Mouse (Mus musculus) heart, embryonic 11.5 days (tissue): Measurements from ENCODE around the gene Gabarapl2. TPM values are rescaled to one million over a fixed set of nuclear protein-coding genes. Genes with fewer than 3 reads are reported as not detected.

Experiments
- ATAC-seq: fragments of 200-750 bp; cut with Nextera tagmentation; replicated peaks from 2 replicates; pipeline ENCODE4 v1.8.0; 2017; ENCODE audit warnings: moderate library complexity; ENCODE audit not compliant: insufficient number of reproducible peaks, low FRiP score, low TSS enrichment
- H3K27ac ChIP-seq: fragments of 300-500 bp; sonication (generic); 2 replicates; pipeline ENCODE4 v1.5.1; 2014; ENCODE audit warnings: mild to moderate bottlenecking, low read depth, low read length
- H3K27me3 ChIP-seq: fragments of 300-500 bp; sonication (generic); 2 replicates; pipeline ENCODE4 v1.6.1; 2014; ENCODE audit warnings: mild to moderate bottlenecking, low read length, mixed read lengths; ENCODE audit not compliant: control insufficient read depth, insufficient read depth
- H3K36me3 ChIP-seq: fragments of 300-500 bp; sonication (generic); 2 replicates; pipeline ENCODE4 v1.6.1; 2014; ENCODE audit warnings: mild to moderate bottlenecking, low read length, moderate library complexity, mixed read lengths; ENCODE audit not compliant: control insufficient read depth, insufficient read depth
- H3K4me1 ChIP-seq: fragments of 300-500 bp; sonication (generic); 2 replicates; pipeline ENCODE4 v1.6.1; 2014; ENCODE audit warnings: low read length; ENCODE audit not compliant: control insufficient read depth, insufficient read depth
- H3K4me2 ChIP-seq: fragments of 300-500 bp; sonication (generic); 2 replicates; pipeline ENCODE4 v1.6.1; 2014; ENCODE audit warnings: mild to moderate bottlenecking, moderate library complexity
- H3K4me3 ChIP-seq: fragments of 300-500 bp; sonication (generic); 2 replicates; pipeline ENCODE4 v1.5.1; 2014; ENCODE audit warnings: low read depth, low read length
- H3K9ac ChIP-seq: fragments of 300-500 bp; sonication (generic); 2 replicates; pipeline ENCODE4 v1.6.1; 2014; ENCODE audit warnings: mild to moderate bottlenecking, low read depth, low read length, moderate library complexity
- H3K9me3 ChIP-seq: fragments of 300-500 bp; sonication (generic); replicated peaks from 2 replicates; pipeline ENCODE4 v1.6.1; 2016; ENCODE audit warnings: low read length; ENCODE audit not compliant: control insufficient read depth
- WGBS: fragments of 180-500 bp; shearing (Covaris S2); extraction: QIAGEN DNeasy Blood & Tissue Kit; methylation state at CpG from one replicate; pipeline ENCODE4 v1.1.7; 2014; ENCODE audit not compliant: insufficient replicate concordance; 5-methylcytosine and 5-hydroxymethylcytosine counted together
- polyA plus RNA-seq: library from polyadenylated mRNA; unstranded; fragments of >200 nt; fragmentation: Nextera tagmentation; extraction: Ambion mirVana; gene quantifications from 2 replicates; pipeline ENCODE4 v1.2.1, GENCODE M21; 2014

Gabarapl2 gene
- polyA plus RNA-seq, 1 experiment from 2014 or later = 177 TPM

DNA sequence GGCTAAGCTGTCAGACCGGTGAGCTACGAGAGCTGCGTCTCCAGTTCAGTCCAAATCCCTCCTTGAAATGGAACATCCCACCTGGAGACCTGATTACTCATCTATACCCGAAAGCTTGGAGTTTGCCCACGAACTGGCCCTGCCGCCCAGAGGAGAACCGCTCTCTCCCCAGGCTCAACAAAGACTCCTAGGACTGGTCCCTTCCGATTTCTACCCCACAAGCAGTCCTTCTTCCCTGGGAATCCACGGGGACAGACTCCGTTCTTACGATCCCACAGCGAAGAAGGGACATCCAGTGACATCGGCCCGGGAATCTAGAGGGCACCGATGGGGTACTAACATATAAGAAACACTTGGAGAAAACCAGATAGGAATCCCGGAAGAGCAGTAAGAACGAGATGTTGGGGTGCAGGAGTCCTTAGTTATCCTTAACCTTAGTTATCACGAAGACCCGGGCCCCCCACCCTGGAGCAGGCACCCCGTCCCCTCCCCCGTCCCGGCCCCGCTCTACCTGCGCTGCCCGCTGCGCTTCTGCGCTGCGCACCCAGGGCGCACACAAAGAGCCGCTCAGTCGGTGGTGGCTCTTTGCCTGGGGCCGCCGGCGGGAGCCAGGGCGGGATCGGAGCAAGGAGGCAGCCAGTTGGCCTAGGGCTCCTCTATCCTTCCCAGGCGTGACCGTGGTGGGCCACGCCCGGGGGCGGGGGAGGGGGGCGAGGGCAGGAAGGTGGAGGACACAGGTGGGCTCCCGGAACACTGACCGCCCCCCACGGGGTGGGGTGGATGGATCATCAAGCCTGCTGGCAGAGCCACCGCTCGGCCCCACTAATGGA lies 30.7 kb upstream of the Gabarapl2 start, which contains the start of gene Chst5:
Gene Chst5, minus strand, starts transcription at position 827 of the 830 bp plus-strand sequence.
- H3K27ac ChIP-seq = no peak within 1 kb of the TSS
- ATAC-seq = no peak
- 9% methylated on average over 46 of the region's 47 CpGs for WGBS

DNA sequence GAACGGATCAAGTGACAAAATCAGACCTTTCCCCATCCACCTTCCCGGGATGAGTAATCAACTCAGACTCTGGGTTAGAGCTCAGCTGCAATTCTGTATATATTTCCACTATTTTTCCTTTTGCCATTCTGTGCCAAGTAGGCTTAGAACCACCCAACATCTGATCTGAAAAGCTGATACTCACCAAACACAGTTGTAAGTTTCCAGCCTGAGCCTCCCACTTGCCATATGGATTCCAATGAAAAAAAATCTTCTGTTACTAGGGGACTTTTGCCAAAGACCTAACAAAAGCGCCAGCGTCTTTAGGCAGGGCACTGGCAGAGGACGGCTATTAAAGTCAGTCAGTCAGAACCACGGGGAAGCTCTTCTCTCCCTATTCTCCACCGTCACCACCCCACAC lies 28.9 kb upstream of the Gabarapl2 start:
- no peaks in the 10 kb centered on the region for H3K9me3 ChIP-seq
- H3K4me1 ChIP-seq = peaks cover 3% of the 10 kb centered on the region; the same call in 1 of the 2 replicates
- H3K4me3 ChIP-seq = no peak overlapping the region
- H3K27ac ChIP-seq = no peak overlapping the region
- no peak overlapping the region for H3K9ac ChIP-seq
- H3K36me3 ChIP-seq = no peaks in the 10 kb centered on the region
- H3K4me2 ChIP-seq = no peak overlapping the region
- H3K27me3 ChIP-seq = peaks cover 32% of the 10 kb centered on the region
- ATAC-seq = no peak
- 66% methylated on average over 7 of the region's 7 CpGs for WGBS

More for the DNA sequence above, 30.7 kb upstream of the Gabarapl2 start, which contains the start of gene Chst5:
- Histone ChIP-seq H3K27me3 (peaks cover 32% of the 10 kb centered on the region), H3K36me3 (no peaks in the 10 kb centered on the region), H3K4me1 (peaks cover 3% of the 10 kb centered on the region; the same call in 1 of the 2 replicates), H3K4me3 (peak within 1 kb of the TSS; percentile 38), H3K4me2 (peak within 1 kb of the TSS; percentile 61), H3K9me3 (no peaks in the 10 kb centered on the region), H3K9ac (peak within 1 kb of the TSS; percentile 61; the same call in 1 of the 2 replicates)

DNA sequence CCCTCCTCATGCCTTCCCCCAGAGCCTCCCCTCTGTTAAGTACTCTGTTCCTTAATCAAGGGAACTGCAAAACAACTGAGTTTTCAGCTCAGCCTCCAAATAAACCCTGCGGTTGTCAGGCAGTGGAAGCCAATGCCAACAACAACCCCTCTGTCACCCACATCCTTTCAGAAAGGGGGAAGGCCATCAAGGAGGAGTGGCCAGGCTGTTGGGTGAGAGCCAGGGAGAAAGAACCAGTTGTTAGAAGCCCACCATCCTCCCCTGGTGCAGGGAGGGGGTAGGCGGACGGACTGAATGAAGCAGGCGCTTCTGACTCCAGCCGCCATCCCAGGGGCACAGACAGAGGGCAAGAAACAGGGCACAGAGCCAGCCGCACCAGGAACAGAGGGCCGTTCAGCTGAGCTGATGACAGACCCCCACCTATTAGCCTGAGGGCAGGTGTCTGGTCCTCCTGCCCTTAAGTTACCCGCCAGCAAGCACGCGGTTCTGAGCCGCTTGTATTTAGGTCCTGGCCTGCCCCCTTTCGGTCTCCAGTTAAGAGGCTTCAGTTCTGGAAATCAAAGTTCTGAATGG lies 27.6 kb upstream of the Gabarapl2 start:
- Histone ChIP-seq H3K36me3 (no peaks in the 10 kb centered on the region), H3K27me3 (peaks cover 32% of the 10 kb centered on the region), H3K4me3 (no peak overlapping the region), H3K27ac (no peak overlapping the region), H3K4me1 (peaks cover 3% of the 10 kb centered on the region; the same call in 1 of the 2 replicates), H3K9ac (no peak overlapping the region), H3K4me2 (peak overlapping the region; percentile 5; the same call in 1 of the 2 replicates), H3K9me3 (no peaks in the 10 kb centered on the region)
- ATAC-seq = no peak
- 48% methylated on average over 12 of the region's 12 CpGs for WGBS

DNA sequence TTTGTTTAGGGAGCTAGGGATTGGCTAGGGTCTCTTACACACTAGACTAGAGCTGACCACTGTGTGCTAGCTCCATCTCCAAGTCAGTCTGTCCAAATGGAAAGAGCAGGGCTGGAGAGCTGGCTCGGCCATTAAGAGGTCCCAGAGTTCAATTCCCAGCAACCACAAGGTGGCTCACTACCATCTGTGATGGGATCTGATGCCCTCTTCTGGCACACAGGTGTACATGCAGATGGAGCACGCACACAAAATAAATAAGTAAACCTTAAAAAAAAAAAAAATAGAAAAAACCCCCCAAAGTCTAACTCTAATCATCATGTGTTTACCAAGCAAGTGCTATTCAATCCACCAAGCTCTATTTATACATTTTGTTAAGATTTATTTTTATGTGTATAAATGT lies 20.8 kb upstream of the Gabarapl2 start:
- H3K27me3 ChIP-seq = no peaks in the 10 kb centered on the region
- H3K4me1 ChIP-seq = peaks cover under 1% of the 10 kb centered on the region
- H3K27ac ChIP-seq = no peak overlapping the region
- no peak overlapping the region for H3K9ac ChIP-seq
- no peak for ATAC-seq
- H3K36me3 ChIP-seq = no peaks in the 10 kb centered on the region
- no peak overlapping the region for H3K4me2 ChIP-seq
- H3K9me3 ChIP-seq = no peaks in the 10 kb centered on the region
- WGBS = 74% methylated on average over 2 of the region's 2 CpGs
- no peak overlapping the region for H3K4me3 ChIP-seq

DNA sequence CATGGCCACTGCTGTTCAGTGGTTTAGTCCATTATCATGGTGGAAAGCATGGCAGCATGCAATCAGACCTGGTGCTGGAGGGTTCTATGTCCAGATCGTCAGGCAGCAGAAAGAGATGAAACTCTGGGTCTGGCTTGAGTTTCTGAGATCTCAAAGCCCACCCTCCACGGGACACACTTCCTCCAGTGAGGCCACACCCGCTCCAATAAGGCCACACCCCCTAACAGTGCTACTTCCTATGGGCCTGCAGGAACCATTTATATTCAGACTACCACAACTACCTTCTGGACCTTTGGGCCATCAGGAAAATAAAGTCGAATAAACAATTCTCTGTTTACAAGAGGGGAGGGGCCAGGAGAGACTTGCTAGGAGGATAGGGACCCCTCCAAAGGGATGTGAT lies 19.5 kb upstream of the Gabarapl2 start:
- Histone ChIP-seq H3K36me3 (no peaks in the 10 kb centered on the region), H3K4me1 (peaks cover 4% of the 10 kb centered on the region), H3K9me3 (no peaks in the 10 kb centered on the region), H3K4me2 (no peak overlapping the region), H3K27me3 (no peaks in the 10 kb centered on the region), H3K27ac (no peak overlapping the region), H3K4me3 (no peak overlapping the region), H3K9ac (no peak overlapping the region)
- 74% methylated on average over 4 of the region's 4 CpGs for WGBS
- ATAC-seq = no peak

DNA sequence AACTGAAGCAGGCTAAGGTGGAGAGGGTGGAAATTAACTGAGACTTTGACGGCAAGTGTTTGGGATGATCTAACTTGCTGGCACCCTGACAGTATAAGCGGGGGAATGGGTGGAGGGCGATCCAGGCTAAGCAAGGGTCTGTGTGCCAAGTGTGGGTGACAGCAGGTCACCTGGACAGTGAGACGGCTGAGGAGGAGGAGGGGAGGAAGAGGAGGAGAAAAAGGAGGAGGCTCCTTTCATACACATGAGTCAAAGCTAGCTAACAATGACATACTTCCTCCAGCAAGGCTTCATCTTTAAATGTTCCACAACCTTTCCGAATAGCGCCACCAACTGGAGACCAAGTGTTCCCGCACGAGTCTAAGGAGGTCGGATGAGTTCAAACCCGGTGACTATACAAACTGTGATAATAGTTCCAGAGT lies 17.1 kb upstream of the Gabarapl2 start:
- Histone ChIP-seq H3K9ac (no peak overlapping the region), H3K4me2 (no peak overlapping the region)
- ATAC-seq = no peak

DNA sequence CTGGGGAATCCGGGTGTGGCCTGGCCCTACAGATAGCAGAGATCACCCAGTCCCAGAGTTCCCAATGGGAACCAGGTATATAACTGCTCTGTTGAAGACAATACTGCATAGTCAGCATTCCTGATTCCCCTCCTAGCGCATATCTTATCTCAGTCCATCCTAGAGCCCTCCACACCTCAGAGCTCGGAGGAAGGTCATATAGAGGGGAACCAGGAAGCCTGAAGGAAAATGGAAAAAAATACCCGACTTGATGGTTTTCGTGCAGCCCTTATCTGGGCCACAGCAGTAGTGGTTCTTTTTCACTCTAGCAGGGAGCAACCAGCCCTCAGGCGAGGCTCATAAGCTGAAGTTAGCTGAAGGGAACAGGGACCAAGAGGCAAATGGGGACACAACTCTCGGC lies 15.5 kb upstream of the Gabarapl2 start:
- H3K9me3 ChIP-seq = no peaks in the 10 kb centered on the region
- no peak overlapping the region for H3K27ac ChIP-seq
- H3K4me1 ChIP-seq = peaks cover 4% of the 10 kb centered on the region
- no peaks in the 10 kb centered on the region for H3K36me3 ChIP-seq
- ATAC-seq = no peak
- no peak overlapping the region for H3K4me3 ChIP-seq
- WGBS = 22% methylated on average over 7 of the region's 7 CpGs
- no peak overlapping the region for H3K4me2 ChIP-seq
- no peaks in the 10 kb centered on the region for H3K27me3 ChIP-seq
- no peak overlapping the region for H3K9ac ChIP-seq

More for the DNA sequence above, 17.1 kb upstream of the Gabarapl2 start:
- Histone ChIP-seq H3K9me3 (no peaks in the 10 kb centered on the region), H3K4me1 (peaks cover 4% of the 10 kb centered on the region), H3K36me3 (no peaks in the 10 kb centered on the region), H3K4me3 (no peak overlapping the region), H3K27me3 (no peaks in the 10 kb centered on the region), H3K27ac (no peak overlapping the region)
- 28% methylated on average over 10 of the region's 10 CpGs for WGBS

DNA sequence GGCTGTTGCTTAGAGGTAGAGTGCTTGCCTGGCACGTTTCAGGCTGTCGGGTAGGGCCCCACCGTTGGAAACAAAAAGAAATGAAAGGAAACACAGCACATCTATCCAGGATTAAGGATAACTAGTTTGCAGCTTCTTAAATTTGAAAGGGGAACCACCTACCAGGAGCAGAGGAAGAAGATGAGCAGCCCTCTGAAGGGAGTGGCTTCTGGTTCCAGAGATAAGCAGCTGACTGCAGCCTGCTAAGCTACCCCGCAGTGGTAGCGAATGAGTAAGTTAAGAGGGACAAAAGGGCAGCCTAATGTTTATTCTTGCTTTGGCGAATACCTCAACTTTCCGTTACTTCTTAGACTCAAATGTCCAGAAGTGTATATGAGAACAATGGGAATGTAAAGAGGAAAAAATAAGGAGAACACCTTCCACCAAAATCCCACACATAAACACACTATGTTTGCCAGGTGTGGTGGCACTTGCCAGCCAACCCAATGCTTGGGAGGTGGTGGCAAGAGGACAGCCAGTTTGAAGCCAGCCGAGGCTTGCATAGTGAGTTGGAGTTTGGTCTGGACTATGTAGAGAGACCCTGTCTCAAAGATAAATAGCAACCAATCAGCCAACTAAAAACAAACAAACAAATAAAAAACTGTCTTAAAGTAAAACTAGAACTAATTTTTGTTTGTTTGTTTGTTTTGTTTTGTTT lies 10.7 kb upstream of the Gabarapl2 start:
- 42% methylated on average over 8 of the region's 8 CpGs for WGBS
- Histone ChIP-seq H3K27ac (peak overlapping the region; percentile 58), H3K9me3 (no peaks in the 10 kb centered on the region), H3K27me3 (no peaks in the 10 kb centered on the region), H3K9ac (0 out of 2 replicates have a peak overlapping the region, but pooled peaks have one; percentile 22), H3K4me2 (no peak overlapping the region), H3K36me3 (no peaks in the 10 kb centered on the region), H3K4me1 (peaks cover 3% of the 10 kb centered on the region), H3K4me3 (no peak overlapping the region)
- ATAC-seq = peak; percentile 69; the same call in 1 of the 2 replicates
